Mouse (Mus musculus): Measurements from ENCODE around the gene Dlx3.

Dlx3 gene

DNA sequence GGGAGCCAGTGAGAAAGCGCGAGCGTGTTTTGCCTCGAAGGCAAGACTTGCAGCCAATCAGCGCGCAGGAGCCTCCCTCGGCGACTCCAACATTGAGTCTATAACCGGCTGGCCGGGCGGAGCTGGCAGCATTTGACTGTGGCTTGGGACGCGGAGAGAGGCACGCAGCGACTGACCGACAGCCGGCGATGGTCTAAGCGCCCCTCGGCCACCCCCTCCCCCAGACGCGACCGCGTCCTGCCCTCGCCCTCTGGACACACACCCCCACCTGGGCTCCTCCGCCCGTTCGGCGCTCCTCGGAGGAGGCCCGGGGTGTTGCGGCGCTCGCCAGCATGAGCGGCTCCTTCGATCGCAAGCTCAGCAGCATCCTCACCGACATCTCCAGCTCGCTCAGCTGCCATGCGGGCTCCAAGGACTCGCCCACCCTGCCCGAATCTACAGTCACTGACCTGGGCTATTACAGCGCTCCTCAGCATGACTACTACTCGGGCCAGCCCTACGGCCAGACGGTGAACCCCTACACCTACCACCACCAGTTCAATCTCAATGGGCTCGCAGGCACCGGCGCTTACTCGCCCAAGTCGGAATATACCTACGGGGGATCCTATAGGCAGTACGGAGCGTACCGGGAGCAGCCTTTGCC is at the start of gene Dlx3:
Gene Dlx3 (plus strand): TSS at position 130 of the 643 bp plus-strand sequence.
- peak; percentile 72 for DNase-seq (ENCODE audit: low spot score)

DNA sequence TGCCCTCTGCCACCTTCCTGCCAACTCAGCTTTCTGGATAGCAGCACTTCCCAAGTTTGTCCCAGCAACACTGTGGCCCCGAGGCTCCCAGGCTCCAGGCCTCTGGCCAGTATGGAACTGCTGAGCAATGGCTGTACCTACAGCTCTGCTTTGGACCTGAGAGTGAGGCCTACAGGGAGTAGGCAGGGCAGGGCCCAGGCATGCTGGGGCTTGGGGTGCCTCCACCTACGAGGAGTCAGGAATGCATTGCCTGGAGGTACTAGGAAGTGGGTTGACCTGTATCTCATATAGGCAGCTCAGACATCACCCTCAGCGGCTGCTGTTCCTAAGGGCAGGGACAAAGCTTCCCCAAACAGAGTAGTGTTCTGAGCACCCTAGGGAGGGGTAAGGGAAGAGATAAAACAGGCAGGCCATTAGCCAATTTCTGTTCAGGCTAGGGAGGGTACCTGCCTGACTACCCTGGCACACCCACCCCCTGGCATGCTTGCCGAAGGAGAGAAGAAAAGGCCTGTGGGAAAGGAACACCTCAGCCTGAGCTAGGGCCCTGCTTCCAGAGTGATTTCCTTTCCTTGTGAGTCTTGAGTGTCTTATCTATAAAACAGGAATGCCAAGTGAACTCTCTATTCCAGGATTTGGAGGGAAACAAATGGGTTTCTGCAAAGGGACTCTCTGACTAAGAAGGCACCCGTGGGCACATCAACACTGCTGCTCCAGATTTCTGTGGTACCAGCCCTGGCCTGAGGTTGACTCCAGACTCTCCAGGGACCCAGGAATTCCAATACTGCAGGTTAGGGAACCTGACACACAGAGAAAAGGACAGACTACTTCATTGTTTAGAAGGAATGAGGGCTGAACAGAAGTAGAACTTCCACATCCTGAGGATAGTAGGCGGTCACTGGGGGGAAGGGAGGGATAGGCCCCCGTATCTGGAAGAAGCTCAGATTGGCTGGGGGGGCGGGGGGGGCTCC is 49.5 kb upstream of the Dlx3 start:
- DNase-seq (ENCODE audit: low spot score): no peak

DNA sequence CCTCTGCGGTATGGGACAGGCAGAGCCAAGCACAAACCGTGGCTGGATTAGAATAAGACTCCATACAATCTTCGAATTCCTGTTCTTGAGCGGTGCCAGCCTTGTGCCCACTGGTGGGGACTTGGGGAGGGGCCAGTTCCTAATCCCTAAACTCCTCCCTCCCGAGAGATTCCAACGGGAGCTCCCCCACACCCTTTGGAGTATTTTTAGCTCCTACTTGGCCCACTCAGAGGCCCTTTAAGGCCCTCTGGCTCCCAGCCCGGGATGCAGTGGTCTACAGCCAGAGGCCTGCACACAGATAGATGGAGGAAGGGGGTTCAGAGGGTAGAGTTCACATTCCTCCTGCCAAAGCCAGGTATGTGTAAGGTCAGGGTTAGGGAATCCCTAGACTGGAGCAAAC is 48.7 kb upstream of the Dlx3 start:
- no peak for DNase-seq (ENCODE audit: low spot score)

DNA sequence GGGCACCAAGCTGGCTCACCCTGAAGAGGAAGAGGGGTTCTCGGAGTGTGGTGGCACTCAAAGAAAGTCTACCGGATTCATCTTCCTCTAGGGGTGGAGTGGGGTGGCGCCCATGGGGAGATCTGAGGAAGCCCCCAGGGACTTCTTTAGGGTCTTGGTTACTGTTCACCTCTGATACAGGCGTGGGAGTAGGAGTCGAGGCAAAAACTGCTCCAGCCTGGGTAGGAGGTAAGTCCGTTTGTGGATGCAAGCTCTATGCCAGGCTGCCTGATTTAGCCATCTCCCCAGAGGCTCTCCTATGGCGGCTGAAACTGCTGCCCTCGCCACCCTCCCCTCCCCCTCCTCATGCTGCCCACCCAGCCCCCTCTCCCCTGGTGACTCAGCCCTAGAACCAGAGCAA is 47.8 kb upstream of the Dlx3 start:
- no peak for DNase-seq (ENCODE audit: low spot score)

DNA sequence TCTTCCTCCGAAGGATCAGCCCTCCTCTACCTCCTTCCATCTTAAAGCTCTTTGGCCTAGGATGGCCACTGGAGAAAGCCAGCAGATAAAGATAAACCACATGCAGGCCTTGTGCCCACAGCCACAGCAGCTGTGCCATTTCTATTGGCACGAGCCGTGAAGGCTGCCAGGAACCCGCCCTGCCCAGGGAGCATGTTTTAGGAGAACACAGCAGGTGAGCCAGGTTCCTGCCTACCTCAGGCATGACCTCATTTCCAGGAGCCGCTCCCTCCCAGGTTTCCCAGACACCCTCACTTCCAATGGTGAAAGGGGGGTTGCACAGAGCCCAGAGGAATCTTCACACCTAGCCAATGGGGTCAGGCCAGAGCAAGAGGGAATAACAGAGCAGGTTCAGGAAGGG is 47.1 kb upstream of the Dlx3 start:
- no peak for DNase-seq (ENCODE audit: low spot score)

DNA sequence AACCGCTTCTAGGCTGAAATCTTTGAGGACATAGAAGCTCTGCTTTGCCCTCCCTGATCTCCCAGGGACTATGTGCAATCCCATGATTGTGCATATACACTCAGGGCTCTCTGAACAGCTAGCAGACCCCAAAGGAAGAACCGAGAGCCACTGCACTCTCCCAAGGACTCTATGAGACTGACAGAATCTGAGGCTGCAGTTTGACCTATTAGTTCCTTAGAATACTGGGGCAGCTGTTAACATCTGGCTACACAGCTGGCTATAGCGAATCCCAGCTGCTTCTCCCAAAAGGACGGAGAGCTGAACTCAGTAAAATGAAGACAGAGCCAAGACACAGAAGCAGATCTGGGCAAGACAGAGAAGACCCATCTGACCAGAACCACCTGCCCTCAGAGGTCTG is 46.1 kb upstream of the Dlx3 start:
- DNase-seq (ENCODE audit: low spot score): no peak

DNA sequence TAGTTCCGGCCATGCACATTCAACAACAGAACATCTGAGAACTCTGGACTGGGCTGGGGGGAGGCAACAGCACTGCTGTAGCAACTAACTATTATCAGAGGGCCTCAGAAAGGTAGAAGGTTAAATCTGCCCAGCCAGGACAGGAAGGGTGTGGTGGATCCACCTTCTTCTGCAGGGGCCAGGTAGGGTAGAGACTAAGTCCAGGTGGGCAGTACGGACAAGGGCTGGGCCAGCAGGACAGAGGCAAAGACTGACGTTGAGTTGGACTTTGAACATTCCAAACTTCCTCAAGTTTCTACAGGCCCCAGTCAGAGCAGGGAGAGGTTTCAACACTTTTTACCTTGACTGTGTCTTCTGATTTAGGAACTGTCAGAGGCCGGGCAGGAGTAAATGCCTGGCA is 45.2 kb upstream of the Dlx3 start:
- no peak for DNase-seq (ENCODE audit: low spot score)

DNA sequence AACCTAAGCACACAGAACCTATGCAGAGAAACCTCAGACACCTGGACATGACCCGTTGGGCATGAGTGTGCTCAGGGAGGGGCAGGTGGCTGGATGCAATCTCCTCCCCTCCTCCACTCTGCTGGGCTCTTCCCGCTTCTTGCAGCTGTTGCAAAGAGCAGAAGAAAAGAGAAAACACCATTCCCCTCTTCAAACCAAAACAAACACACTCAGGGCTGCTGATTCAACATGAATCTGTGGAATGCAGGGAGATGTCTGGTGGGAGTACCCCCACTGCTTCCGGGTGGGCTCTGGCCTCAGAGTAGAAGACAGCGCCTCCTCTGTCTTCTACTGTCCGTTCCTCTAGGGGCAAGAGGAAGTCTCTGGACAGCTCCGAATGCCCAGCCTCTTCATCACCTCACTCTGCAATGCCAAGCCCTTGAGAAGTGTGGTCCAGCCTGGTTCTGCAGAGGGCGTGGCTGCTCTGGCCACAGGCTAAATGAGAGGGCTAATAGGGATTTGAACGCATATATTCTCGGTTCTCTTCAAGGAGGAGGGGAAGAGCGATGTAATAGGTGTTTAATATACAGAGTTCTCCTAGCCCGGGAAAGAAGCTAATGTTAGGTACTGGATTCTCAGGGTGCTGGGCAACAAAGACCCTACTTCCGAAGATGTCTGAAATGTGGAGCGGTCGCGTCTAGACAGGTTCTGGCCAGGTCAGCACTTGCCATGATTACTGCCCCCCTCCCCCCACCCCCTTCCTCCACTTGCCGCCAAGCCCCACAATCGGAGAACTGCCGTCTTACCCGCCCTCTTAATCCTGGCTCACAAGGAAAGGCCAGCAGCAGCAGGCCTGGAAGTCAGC is 44.5 kb upstream of the Dlx3 start:
- DNase-seq (ENCODE audit: low spot score): peak; percentile 23

DNA sequence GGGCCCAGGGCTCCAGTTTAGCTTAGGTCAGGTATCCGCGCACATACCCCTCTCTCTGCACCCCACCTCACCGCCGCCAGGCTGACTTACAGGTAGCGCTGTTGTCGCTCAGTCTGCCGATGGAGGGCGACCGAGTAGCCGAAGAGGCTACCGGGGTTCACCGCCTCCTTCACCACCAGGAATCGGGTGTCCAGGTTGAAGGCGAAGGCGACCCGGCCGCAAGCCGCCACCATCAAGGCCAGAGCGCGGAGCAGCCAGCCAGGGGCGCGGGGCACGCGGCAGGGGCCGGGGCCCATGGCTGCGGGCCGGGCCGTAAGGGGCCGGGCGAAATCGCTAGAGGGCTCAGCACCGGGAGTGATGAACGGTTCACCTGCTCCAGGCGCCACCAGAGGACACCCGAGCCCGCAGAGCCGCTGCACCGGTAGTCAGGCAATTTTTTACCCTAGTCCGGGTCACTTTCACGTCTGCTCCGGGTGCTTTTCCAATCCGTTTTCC is 43.8 kb upstream of the Dlx3 start:
- peak; percentile 57 for DNase-seq (ENCODE audit: low spot score)

DNA sequence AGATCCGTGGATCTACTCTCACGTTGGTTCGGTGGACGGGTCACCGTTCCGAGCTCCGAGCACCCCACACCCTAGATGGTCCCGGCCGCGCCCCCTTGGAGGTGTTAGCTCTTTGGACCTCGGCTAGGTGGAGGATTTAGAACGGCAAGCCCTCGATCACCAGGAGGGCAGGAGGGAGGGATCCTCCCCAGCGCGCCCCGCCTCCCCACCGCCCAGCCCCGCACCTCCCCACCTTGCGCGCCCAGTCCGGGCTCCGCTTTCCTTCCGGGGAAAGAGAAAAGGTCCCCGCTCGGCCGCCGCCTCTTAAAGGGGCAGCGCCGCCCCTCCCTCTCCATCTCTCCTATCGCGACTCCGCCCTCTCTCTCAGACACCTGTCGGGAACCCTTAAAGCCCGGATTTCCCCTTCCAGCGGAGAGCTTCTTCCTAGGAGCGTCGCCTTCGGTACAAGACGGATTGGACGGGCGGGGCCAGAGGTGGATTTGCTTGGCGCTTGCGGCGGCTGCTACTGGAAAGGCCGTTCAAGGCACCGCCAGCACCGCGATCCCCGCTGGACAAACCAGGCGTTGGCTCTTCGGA is 43.3 kb upstream of the Dlx3 start, which contains the start of gene Itga3:
Gene Itga3 (minus strand): TSS at position 266 of the 576 bp plus-strand sequence.
- DNase-seq (ENCODE audit: low spot score): peak; percentile 74

DNA sequence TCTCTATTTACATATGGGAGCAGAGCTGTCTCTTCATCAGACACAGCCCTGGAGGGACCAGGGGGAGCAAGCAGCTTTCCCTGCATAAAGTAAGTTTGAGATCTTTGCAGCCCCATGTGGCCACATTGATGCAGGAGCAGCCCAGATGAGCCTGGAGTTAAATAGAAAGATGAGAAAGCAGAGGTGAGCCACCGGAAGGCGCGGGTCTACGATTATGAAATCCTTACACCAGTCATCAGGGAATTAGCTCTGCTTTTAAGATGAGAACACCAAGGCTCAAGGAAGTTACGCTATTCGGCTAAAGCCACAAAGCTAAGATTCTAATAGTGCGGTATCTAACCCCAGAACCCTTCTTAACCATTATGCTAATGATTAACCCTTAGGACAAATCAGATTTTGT is 42.0 kb upstream of the Dlx3 start:
- DNase-seq (ENCODE audit: low spot score): no peak

DNA sequence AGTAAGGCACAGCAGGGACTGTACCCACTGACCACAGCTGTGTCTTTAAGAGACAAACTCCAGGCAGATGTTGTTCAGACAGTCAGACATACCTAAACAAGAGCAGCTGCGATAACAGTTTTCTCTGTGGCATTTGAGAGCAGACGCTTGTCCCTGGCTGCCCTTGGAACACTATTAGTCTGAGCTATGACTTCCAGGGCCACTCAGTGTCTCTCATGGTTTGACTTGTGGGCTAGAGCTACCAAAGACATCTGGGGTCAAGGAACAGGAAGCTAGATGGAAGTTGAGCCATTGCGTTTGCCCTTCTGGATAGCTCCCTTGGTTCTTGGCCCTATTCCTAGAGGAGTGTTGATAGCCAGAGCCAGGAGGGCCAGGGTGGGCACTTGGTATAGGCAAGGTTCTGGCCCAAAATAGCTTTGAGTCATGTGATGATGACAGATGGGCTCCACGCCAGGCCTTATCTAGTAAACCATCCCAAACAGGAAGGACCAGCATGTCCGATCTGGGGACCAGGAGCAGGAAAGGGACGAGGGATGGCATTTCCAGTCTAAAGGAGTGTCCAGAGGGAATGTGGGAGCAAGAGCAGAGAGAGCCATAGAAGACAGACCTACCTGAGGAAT is 40.6 kb upstream of the Dlx3 start:
- DNase-seq (ENCODE audit: low spot score): no peak

DNA sequence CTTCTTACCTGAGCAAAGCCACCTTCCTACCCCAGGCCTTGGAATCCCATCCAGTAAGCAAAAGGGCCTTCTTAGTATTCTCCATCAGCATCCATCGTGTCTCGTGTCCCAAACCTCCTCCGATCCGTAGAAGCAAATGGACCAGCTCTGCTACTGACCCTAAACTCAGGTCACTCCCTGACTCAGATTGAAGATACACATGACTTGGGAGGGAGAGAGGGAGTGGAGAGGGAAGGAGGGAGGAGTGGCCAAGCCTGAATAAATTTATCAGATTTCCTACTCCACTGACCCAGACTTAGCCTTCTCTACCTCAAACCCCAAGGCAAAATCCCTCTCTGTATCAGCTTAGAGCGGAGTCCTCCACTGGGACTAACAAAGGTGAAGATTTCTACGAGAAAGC is 39.1 kb upstream of the Dlx3 start:
- no peak for DNase-seq (ENCODE audit: low spot score)

DNA sequence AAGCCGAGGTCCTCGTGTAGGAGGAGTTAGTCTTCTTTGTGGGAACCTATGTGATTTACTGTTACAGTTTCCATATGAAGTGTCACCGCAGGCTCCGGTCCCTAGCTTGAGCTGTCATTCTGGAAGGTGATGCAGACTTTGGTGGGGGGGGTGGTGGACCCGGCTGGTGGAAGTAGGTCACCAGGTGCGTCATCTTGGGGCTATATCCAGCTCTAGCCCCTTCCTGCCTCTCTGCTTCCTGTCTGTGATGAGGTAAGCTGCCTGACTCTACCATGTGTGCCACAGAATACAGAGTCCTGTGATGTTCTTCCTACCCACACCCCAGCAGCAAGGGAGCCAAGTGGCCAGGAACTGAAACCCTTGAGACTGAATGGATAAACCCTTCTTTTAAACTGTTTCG is 37.0 kb upstream of the Dlx3 start:
- DNase-seq (ENCODE audit: low spot score): no peak

DNA sequence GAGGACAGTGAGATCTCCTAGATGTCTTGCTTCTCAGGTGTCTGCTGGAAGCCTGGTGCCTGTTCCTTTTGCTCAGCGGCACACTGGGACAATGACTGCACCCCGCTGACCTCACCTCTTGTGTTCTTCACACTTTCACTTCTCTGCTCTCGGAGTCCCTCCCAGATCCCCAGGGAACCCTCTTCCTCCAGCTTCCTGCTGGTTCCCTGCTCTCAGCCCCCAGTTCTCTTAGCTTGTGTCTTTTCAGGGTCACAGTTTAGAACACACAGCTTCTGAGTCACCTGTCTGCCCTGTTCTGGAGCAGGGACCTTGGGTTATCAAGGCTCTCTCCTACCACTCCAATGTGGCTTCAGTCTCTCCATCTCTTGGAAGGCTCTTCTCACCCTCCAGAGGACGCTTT is 35.7 kb upstream of the Dlx3 start:
- DNase-seq (ENCODE audit: low spot score): no peak

DNA sequence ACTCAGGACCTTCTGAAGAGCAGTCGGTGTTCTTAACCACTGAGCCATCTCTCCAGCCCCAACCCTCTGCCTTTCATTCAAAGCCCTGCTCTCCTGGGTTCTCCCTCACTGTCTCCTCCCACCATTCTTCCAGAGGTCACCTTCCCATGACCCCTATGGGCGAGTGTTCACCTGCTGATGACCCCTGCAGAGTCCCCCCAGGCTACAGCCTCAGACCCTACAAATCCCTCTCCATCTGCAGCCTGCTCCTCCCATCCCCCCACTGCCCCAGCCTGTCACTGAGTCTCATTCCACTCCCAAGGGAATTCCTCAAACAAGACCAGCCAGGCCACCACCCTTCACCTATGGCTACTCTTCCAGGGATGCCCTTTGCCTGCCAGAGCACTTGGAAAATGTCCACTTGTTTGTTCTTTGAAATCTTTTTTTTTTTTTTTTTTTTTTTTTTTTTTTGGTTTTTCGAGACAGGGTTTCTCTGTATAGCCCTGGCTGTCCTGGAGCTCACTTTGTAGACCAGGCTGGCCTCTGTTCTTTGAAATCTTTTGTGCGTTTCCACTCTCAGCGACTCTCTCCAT is 35.0 kb upstream of the Dlx3 start:
- DNase-seq (ENCODE audit: low spot score): no peak

DNA sequence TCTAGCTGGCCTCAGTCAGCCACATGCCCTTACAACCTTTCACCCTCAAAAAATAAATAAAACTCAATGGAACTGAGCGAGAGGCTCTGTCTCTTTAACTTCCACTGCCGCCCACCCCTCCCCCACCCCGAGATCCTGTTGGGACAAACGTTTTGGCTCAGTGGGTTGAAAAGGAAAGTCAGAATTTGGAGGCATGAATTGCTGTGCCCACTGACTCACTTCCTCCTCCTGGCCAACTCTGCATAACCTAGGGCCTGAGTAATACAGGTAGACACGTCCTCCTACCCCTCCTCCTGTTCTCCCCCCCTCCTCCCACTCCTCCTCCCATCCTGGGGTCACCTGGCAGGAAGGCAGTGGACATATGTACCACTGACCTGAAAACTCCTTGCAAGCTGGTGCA is 34.2 kb upstream of the Dlx3 start:
- no peak for DNase-seq (ENCODE audit: low spot score)

DNA sequence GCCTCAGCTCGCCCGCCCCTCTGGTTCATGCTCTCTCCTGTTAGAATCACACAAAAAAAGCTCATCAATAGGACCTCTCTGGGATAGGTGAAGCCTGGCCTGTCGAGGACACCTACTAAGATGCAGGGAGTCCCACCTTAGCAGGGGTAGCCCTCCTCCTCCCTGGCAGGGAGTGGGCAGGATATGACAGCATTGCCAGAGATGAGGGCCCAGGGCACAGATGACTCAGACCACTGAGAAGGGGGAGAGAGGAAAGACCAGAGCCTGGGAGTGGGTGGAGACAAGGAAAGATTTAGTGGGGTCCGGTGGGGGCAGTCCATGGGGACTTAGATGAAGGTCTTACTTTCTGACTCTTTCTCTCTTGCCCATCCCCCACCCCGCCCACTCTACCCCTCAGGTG is 33.7 kb upstream of the Dlx3 start:
- no peak for DNase-seq (ENCODE audit: low spot score)

DNA sequence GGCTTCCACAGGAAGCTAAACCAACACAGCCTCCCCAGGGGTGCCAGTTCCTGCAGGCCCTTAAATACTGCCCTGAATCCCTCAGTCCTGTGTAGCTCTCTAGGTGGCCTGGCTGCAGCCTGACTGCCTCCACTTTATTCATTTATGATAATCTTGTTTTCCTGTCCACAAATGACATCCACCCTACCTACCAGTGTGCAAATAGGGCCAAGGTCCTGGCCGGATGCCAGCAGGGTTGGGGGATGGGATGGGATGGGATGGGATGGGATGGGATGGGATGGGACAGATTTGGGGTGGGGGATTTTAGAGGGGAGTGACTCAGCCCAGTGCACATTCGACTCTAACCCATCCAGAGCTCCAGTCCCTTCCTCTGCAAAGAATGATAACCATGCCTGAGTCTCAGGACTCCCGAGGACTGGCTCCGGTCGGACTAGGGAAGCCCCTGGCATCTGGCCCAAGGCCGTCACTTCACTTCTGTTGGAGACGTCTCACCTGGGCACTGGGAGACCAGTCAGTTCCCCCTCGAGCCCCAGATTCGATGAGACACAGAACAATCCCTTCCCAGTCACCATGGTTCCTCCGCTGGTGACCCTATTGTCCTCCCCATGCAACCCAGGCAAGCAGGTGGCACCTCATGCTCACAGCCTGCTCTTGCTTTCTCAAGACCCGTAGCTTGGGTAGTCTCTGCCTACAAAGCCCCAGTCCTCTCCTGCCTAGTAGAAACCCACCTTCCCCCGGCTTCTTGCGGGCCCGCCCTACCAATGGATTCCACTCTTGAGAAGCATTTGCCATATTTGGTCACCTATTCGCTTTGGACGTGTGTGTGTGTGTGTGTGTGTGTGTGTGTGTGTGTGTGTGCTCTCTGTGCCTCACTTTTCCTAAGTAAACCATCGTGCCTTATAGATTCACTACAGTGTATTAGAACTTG is 32.4 kb upstream of the Dlx3 start:
- no peak for DNase-seq (ENCODE audit: low spot score)

DNA sequence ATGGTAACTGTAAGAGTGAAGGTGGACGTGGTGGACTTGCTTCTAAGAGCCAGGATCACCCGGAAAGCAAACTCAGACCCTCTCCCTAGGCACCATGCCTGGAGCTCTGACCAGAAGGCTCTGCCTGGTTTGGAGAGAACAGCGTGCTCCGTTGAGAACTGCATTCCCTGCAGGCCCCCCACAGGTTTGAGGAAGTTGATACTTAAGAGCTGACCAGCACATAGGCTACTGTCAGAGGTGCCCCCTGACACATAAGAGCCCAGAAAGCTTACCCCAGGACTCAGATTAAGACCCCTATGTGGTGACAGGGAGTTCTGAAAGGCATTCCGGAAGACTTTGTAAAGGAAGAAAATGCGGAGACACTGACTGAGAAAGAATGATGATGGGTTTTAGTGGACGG is 31.6 kb upstream of the Dlx3 start:
- no peak for DNase-seq (ENCODE audit: low spot score)

Measured in retina, embryonic 14.5 days (tissue).